In genomic region chr2:121415591-121415990, GRCm38 (mm10) we compare ENCODE assay signal across 8 mouse cellular contexts. TPM values are rescaled to one million over a fixed set of nuclear protein-coding genes. Genes with fewer than 3 reads are reported as not detected.
DNase-seq lines count a peak whose midpoint lies in the region; ATAC-seq and TF ChIP-seq lines count a peak whose summit lies in the region.

No protein-coding gene starts in this region.

- no peak for ATAC-seq in forebrain, embryonic 12.5 days (ENCODE audit: low FRiP score)
- no peak for ATAC-seq in limb, embryonic 13.5 days (ENCODE audit: low FRiP score, low read depth)
- ATAC-seq in neural tube, embryonic 15.5 days (ENCODE audit: low FRiP score), result no peak

- peaks cover 32% of the 10 kb centered on the region for H3K79me2 ChIP-seq in liver, adult 2 months (ENCODE audit: control insufficient read depth, insufficient read depth, low read length)

- no peak for TF ChIP-seq POLR2A in liver, adult 2 months (IDR thresholded peaks at IDR 0.05; ENCODE audit: extremely low read depth, insufficient read depth, low read length)

- TF ChIP-seq CTCF in liver, adult 2 months (IDR thresholded peaks at IDR 0.05; ENCODE audit: low read depth, low read length), result no peak

- 0 out of 2 replicates have a peak overlapping the region, but pooled peaks have one; percentile 24 for H3K9ac ChIP-seq in liver, adult 2 months (ENCODE audit: low read depth, low read length)
- H3K9ac ChIP-seq in forebrain, embryonic 12.5 days, result peak overlapping the region; percentile 100; the same call in 1 of the 2 replicates
- H3K9ac ChIP-seq in limb, embryonic 13.5 days, result 0 out of 2 replicates have a peak overlapping the region, but pooled peaks have one; percentile 99
- peak overlapping the region; percentile 97; the same call in 1 of the 2 replicates for H3K9ac ChIP-seq in neural tube, embryonic 15.5 days (replicated peaks)

- peak overlapping the region; percentile 59; the same call in 1 of the 2 replicates for H3K4me3 ChIP-seq in liver, adult 2 months (ENCODE audit: insufficient read depth, low read depth, low read length)
- peak overlapping the region; percentile 98 for H3K4me3 ChIP-seq in forebrain, embryonic 12.5 days (replicated peaks)
- peak overlapping the region; percentile 98 for H3K4me3 ChIP-seq in limb, embryonic 13.5 days
- H3K4me3 ChIP-seq in neural tube, embryonic 15.5 days (replicated peaks), result peak overlapping the region; percentile 98

- peak; percentile 20 for DNase-seq in liver, adult 2 months (ENCODE audit: extremely low read depth, low read depth, low spot score)
- DNase-seq in liver, result no peak
- DNase-seq in cerebellum, adult 18-20 months, result no peak
- DNase-seq in urinary bladder, adult 2 months (ENCODE audit: low spot score), result no peak
- DNase-seq in urinary bladder, postnatal 25 days (ENCODE audit: low spot score), result no peak

- H3K4me1 ChIP-seq in liver, adult 2 months (ENCODE audit: control insufficient read depth, insufficient read depth, low read length), result peaks cover 23% of the 10 kb centered on the region
- peaks cover 32% of the 10 kb centered on the region for H3K4me1 ChIP-seq in forebrain, embryonic 12.5 days
- peaks cover 30% of the 10 kb centered on the region for H3K4me1 ChIP-seq in limb, embryonic 13.5 days
- peaks cover 47% of the 10 kb centered on the region for H3K4me1 ChIP-seq in neural tube, embryonic 15.5 days

- no peaks in the 10 kb centered on the region for H3K9me3 ChIP-seq in forebrain, embryonic 12.5 days
- H3K9me3 ChIP-seq in limb, embryonic 13.5 days, result no peaks in the 10 kb centered on the region
- H3K9me3 ChIP-seq in neural tube, embryonic 15.5 days (replicated peaks), result no peaks in the 10 kb centered on the region

- H3K36me3 ChIP-seq in liver, adult 2 months (ENCODE audit: control insufficient read depth, insufficient read depth, low read length), result peaks cover 31% of the 10 kb centered on the region
- H3K36me3 ChIP-seq in forebrain, embryonic 12.5 days (replicated peaks), result peaks cover 35% of the 10 kb centered on the region
- peaks cover 43% of the 10 kb centered on the region for H3K36me3 ChIP-seq in limb, embryonic 13.5 days
- H3K36me3 ChIP-seq in neural tube, embryonic 15.5 days, result peaks cover 15% of the 10 kb centered on the region

- no peaks in the 10 kb centered on the region for H3K27me3 ChIP-seq in liver, adult 2 months (ENCODE audit: control insufficient read depth, insufficient read depth, low read length)
- no peaks in the 10 kb centered on the region for H3K27me3 ChIP-seq in forebrain, embryonic 12.5 days
- H3K27me3 ChIP-seq in limb, embryonic 13.5 days, result no peaks in the 10 kb centered on the region
- H3K27me3 ChIP-seq in neural tube, embryonic 15.5 days (replicated peaks), result no peaks in the 10 kb centered on the region

- WGBS in liver, adult 2 months, result 27% methylated on average over 3 of the region's 3 CpGs
- WGBS in forebrain, embryonic 12.5 days, result 90% methylated on average over 3 of the region's 3 CpGs
- WGBS in limb, embryonic 13.5 days, result 80% methylated on average over 3 of the region's 3 CpGs
- 80% methylated on average over 3 of the region's 3 CpGs for WGBS in neural tube, embryonic 15.5 days

- no peak overlapping the region for H3K27ac ChIP-seq in liver, adult 2 months (replicated peaks; ENCODE audit: insufficient read depth, low read depth, low read length)
- H3K27ac ChIP-seq in forebrain, embryonic 12.5 days, result no peak overlapping the region
- H3K27ac ChIP-seq in limb, embryonic 13.5 days, result no peak overlapping the region
- H3K27ac ChIP-seq in neural tube, embryonic 15.5 days (replicated peaks), result no peak overlapping the region

- H3K4me2 ChIP-seq in forebrain, embryonic 12.5 days, result peak overlapping the region; percentile 67
- peak overlapping the region; percentile 70 for H3K4me2 ChIP-seq in limb, embryonic 13.5 days (replicated peaks)
- H3K4me2 ChIP-seq in neural tube, embryonic 15.5 days, result peak overlapping the region; percentile 61

RNA-seq across cellular contexts. Expression of gene Catsper2, which starts 2.0 kb away (rescaled TPM):
- 1.3 and 2.9 TPM in 2 replicates for total RNA-seq in liver, adult 2 months (2014; rRNA removed)
- polyA plus RNA-seq in liver, adult 2 months (2012; rRNA removed), result 1.3 and 2.5 TPM in 2 replicates
- 2.9 and 3.6 TPM in 2 replicates for polyA plus RNA-seq in forebrain, embryonic 12.5 days (2016; fragmentation: Nextera tagmentation; extraction: Ambion mirVana)
- polyA plus RNA-seq in limb, embryonic 13.5 days (2015; fragmentation: Nextera tagmentation; extraction: Ambion mirVana), result 3.0 TPM in 2 replicates
- 3.0 and 5.7 TPM in 2 replicates for polyA plus RNA-seq in neural tube, embryonic 15.5 days (2015; fragmentation: Nextera tagmentation; extraction: Ambion mirVana)
- polyA plus RNA-seq in urinary bladder, adult 2 months (2012; rRNA removed), result 2.2 and 2.7 TPM in 2 replicates

RNA-seq across cellular contexts. Expression of gene Pdia3, which starts 2.0 kb away (rescaled TPM):
- total RNA-seq in liver, adult 2 months (2014; rRNA removed), result 193 and 226 TPM in 2 replicates
- polyA plus RNA-seq in liver, adult 2 months (2012; rRNA removed), result 412 and 434 TPM in 2 replicates
- 416 and 432 TPM in 2 replicates for polyA plus RNA-seq in forebrain, embryonic 12.5 days (2016; fragmentation: Nextera tagmentation; extraction: Ambion mirVana)
- 760 and 810 TPM in 2 replicates for polyA plus RNA-seq in limb, embryonic 13.5 days (2015; fragmentation: Nextera tagmentation; extraction: Ambion mirVana)
- polyA plus RNA-seq in neural tube, embryonic 15.5 days (2015; fragmentation: Nextera tagmentation; extraction: Ambion mirVana), result 400 and 471 TPM in 2 replicates
- polyA plus RNA-seq in urinary bladder, adult 2 months (2012; rRNA removed), result 173 and 200 TPM in 2 replicates

RNA-seq across cellular contexts. Expression of gene Ell3, which starts 28.5 kb away (rescaled TPM):
- 3.2 and 6.0 TPM in 2 replicates for total RNA-seq in liver, adult 2 months (2014; rRNA removed)
- 1.9 and 2.2 TPM in 2 replicates for polyA plus RNA-seq in liver, adult 2 months (2012; rRNA removed)
- polyA plus RNA-seq in forebrain, embryonic 12.5 days (2016; fragmentation: Nextera tagmentation; extraction: Ambion mirVana), result 6.9 and 12.4 TPM in 2 replicates
- 9.8 TPM in 2 replicates for polyA plus RNA-seq in limb, embryonic 13.5 days (2015; fragmentation: Nextera tagmentation; extraction: Ambion mirVana)
- 2.6 and 3.6 TPM in 2 replicates for polyA plus RNA-seq in neural tube, embryonic 15.5 days (2015; fragmentation: Nextera tagmentation; extraction: Ambion mirVana)
- polyA plus RNA-seq in urinary bladder, adult 2 months (2012; rRNA removed), result 1.1 and 1.3 TPM in 2 replicates

RNA-seq across cellular contexts. Expression of gene Strc, which starts 28.6 kb away (rescaled TPM):
- total RNA-seq in liver, adult 2 months (2014; rRNA removed), result not detected in 2 replicates
- not detected in 2 replicates for polyA plus RNA-seq in liver, adult 2 months (2012; rRNA removed)
- not detected in 2 replicates for polyA plus RNA-seq in forebrain, embryonic 12.5 days (2016; fragmentation: Nextera tagmentation; extraction: Ambion mirVana)
- not detected in 2 replicates for polyA plus RNA-seq in limb, embryonic 13.5 days (2015; fragmentation: Nextera tagmentation; extraction: Ambion mirVana)
- not detected in 2 replicates for polyA plus RNA-seq in neural tube, embryonic 15.5 days (2015; fragmentation: Nextera tagmentation; extraction: Ambion mirVana)
- 0.10 and 0.14 TPM in 2 replicates for polyA plus RNA-seq in urinary bladder, adult 2 months (2012; rRNA removed)

RNA-seq across cellular contexts. Expression of gene Serf2, which starts 33.4 kb away (rescaled TPM):
- 56.6 and 81.7 TPM in 2 replicates for total RNA-seq in liver, adult 2 months (2014; rRNA removed)
- polyA plus RNA-seq in liver, adult 2 months (2012; rRNA removed), result 200 and 211 TPM in 2 replicates
- 456 and 479 TPM in 2 replicates for polyA plus RNA-seq in forebrain, embryonic 12.5 days (2016; fragmentation: Nextera tagmentation; extraction: Ambion mirVana)
- 513 and 546 TPM in 2 replicates for polyA plus RNA-seq in limb, embryonic 13.5 days (2015; fragmentation: Nextera tagmentation; extraction: Ambion mirVana)
- polyA plus RNA-seq in neural tube, embryonic 15.5 days (2015; fragmentation: Nextera tagmentation; extraction: Ambion mirVana), result 297 and 319 TPM in 2 replicates
- 328 and 503 TPM in 2 replicates for polyA plus RNA-seq in urinary bladder, adult 2 months (2012; rRNA removed)

Comparison
In these comparisons a context has a peak if more than half of its experiments do, and no peak if none do; other contexts are left out.
1. H3K9ac ChIP-seq: peak in every context shown above with its lines; median percentile 100 in forebrain, embryonic 12.5 days; 99 in limb, embryonic 13.5 days; 97 in neural tube, embryonic 15.5 days; 24 in liver, adult 2 months.